Mouse (Mus musculus): ENCODE measurements around the gene Ckmt2. TPM values are rescaled to one million over a fixed set of nuclear protein-coding genes. Genes with fewer than 3 reads are reported as not detected.

Gene Ckmt2
- polyA plus RNA-seq, 1 experiment from 2014 or later: 1.8 TPM

DNA sequence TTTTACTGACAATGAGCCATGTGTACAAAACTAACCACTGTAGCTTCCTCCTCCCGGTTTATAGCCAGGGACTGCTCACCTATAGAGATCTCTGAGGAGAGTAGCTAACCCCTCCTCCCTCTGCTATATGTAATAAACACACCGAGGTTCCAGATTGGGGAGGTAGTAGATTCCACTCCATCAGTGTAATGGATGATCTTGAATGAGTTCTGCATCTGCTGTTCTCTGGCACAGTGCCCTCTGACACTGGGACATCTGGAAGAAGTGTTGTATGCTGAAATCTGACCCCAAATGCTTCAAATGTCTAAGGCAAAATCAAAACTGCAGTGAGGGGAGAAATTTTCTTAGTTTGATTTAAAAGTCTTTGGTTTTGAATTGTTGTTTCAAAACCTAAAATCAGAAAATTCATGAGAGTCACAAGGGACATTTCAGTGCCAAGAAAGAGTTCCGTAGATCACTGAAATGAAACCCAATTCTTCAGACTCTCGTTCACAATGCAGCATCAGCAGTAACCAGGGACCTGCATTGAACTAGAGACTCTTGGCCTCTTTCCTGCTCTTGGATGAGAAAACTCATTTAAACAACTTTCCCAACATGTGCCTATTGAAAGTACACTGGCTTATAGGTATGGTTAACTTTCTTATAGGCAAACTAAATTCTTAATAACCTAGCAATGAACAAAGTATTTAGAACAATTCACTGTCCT, 51.7 kb downstream of the Ckmt2 start:
- 0 out of 2 replicates have a peak, but pooled peaks cover 3% of the 10 kb centered on the region for H3K4me1 ChIP-seq (replicated peaks; ENCODE audit: control insufficient read depth, insufficient read depth, low read length)
- no peaks in the 10 kb centered on the region for H3K27me3 ChIP-seq (ENCODE audit: control insufficient read depth, insufficient read depth, low read depth, low read length)
- H3K36me3 ChIP-seq (ENCODE audit: control insufficient read depth, insufficient read depth, low read length): no peaks in the 10 kb centered on the region
- no peak overlapping the region for H3K4me3 ChIP-seq (ENCODE audit: low read length)
- H3K9ac ChIP-seq (ENCODE audit: low read length): no peak overlapping the region
- no peak overlapping the region for H3K27ac ChIP-seq (ENCODE audit: low read length)
- H3K9me3 ChIP-seq (ENCODE audit: control insufficient read depth, low read length): no peaks in the 10 kb centered on the region
- WGBS: 46% methylated on average over 4 of the region's 4 CpGs
- H3K4me2 ChIP-seq (ENCODE audit: low read depth, low read length): no peak overlapping the region
- ATAC-seq (ENCODE audit: low read depth): no peak

GRCm38 (mm10) chr13:91823735-91824134, 53.0 kb downstream of the Ckmt2 start:
- no peak for ATAC-seq (ENCODE audit: low read depth)
- no peaks in the 10 kb centered on the region for H3K27me3 ChIP-seq (ENCODE audit: control insufficient read depth, insufficient read depth, low read depth, low read length)
- 71% methylated on average over 6 of the region's 6 CpGs for WGBS
- H3K9ac ChIP-seq (ENCODE audit: low read length): no peak overlapping the region
- no peaks in the 10 kb centered on the region for H3K9me3 ChIP-seq (ENCODE audit: control insufficient read depth, low read length)
- 0 out of 2 replicates have a peak, but pooled peaks cover 3% of the 10 kb centered on the region for H3K4me1 ChIP-seq (replicated peaks; ENCODE audit: control insufficient read depth, insufficient read depth, low read length)
- H3K36me3 ChIP-seq (ENCODE audit: control insufficient read depth, insufficient read depth, low read length): no peaks in the 10 kb centered on the region
- H3K4me2 ChIP-seq (ENCODE audit: low read depth, low read length): no peak overlapping the region
- H3K4me3 ChIP-seq (ENCODE audit: low read length): no peak overlapping the region
- no peak overlapping the region for H3K27ac ChIP-seq (ENCODE audit: low read length)

- ATAC-seq (ENCODE audit: low read depth): no peak
- Histone ChIP-seq H3K27ac (ENCODE audit: low read length) (no peak overlapping the region), H3K9ac (ENCODE audit: low read length) (no peak overlapping the region), H3K4me3 (ENCODE audit: low read length) (no peak overlapping the region), H3K27me3 (ENCODE audit: control insufficient read depth, insufficient read depth, low read depth, low read length) (no peaks in the 10 kb centered on the region), H3K4me1 (replicated peaks; ENCODE audit: control insufficient read depth, insufficient read depth, low read length) (no peaks in the 10 kb centered on the region), H3K9me3 (ENCODE audit: control insufficient read depth, low read length) (no peaks in the 10 kb centered on the region), H3K36me3 (ENCODE audit: control insufficient read depth, insufficient read depth, low read length) (no peaks in the 10 kb centered on the region), H3K4me2 (ENCODE audit: low read depth, low read length) (no peak overlapping the region)
- WGBS: 84% methylated on average over 5 of the region's 5 CpGs
These were observed 62.0 kb downstream of the Ckmt2 start for GRCm38 (mm10) chr13:91814670-91815069.

DNA sequence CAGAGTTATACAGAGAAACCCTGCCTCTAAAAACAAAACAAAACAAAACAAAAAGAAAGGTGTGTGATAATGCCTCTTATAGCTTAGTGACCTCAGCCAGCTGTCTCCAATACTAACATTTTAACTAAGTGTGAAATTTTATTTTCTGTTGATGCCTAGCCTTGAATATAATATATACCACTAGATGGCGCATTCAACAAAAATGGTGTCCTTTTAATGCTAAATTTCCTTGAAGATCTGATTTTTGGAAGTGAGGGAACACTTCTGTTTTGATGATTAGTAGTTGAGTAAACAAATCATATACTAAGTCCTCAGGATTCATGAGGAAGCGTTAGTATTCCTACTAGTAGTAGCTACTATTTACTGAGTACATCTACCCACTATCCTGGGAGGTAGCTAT, 67.2 kb downstream of the Ckmt2 start:
- Histone ChIP-seq H3K36me3 (ENCODE audit: control insufficient read depth, insufficient read depth, low read length) (peaks cover 10% of the 10 kb centered on the region), H3K4me3 (ENCODE audit: low read length) (no peak overlapping the region), H3K4me1 (replicated peaks; ENCODE audit: control insufficient read depth, insufficient read depth, low read length) (peaks cover 9% of the 10 kb centered on the region), H3K9me3 (ENCODE audit: control insufficient read depth, low read length) (no peaks in the 10 kb centered on the region), H3K27me3 (ENCODE audit: control insufficient read depth, insufficient read depth, low read depth, low read length) (no peaks in the 10 kb centered on the region), H3K27ac (ENCODE audit: low read length) (no peak overlapping the region), H3K4me2 (ENCODE audit: low read depth, low read length) (no peak overlapping the region), H3K9ac (ENCODE audit: low read length) (no peak overlapping the region)
- WGBS: 35% methylated on average over 2 of the region's 2 CpGs
- no peak for ATAC-seq (ENCODE audit: low read depth)

GRCm38 (mm10) chr13:91807874-91808575, 68.7 kb downstream of the Ckmt2 start:
- H3K36me3 ChIP-seq (ENCODE audit: control insufficient read depth, insufficient read depth, low read length): peaks cover 13% of the 10 kb centered on the region
- H3K4me2 ChIP-seq (ENCODE audit: low read depth, low read length): peak overlapping the region; percentile 80
- H3K9me3 ChIP-seq (ENCODE audit: control insufficient read depth, low read length): no peaks in the 10 kb centered on the region
- no peaks in the 10 kb centered on the region for H3K27me3 ChIP-seq (ENCODE audit: control insufficient read depth, insufficient read depth, low read depth, low read length)
- peaks cover 9% of the 10 kb centered on the region for H3K4me1 ChIP-seq (replicated peaks; ENCODE audit: control insufficient read depth, insufficient read depth, low read length)
- 10% methylated on average over 20 of the region's 20 CpGs for WGBS
- peak overlapping the region; percentile 98 for H3K9ac ChIP-seq (ENCODE audit: low read length)
- H3K27ac ChIP-seq (ENCODE audit: low read length): peak overlapping the region; percentile 94
- H3K4me3 ChIP-seq (ENCODE audit: low read length): peak overlapping the region; percentile 94
- ATAC-seq (ENCODE audit: low read depth): no peak

GRCm38 (mm10) chr13:91807155-91807839, 69.4 kb downstream of the Ckmt2 start, which contains the start of gene Zcchc9:
Zcchc9 (minus strand) TSS chr13:91807705.
- ATAC-seq (ENCODE audit: low read depth): peak; percentile 99
- Histone ChIP-seq H3K4me1 (replicated peaks; ENCODE audit: control insufficient read depth, insufficient read depth, low read length) (peaks cover 9% of the 10 kb centered on the region), H3K27ac (ENCODE audit: low read length) (peak within 1 kb of the TSS; percentile 94), H3K27me3 (ENCODE audit: control insufficient read depth, insufficient read depth, low read depth, low read length) (no peaks in the 10 kb centered on the region), H3K4me3 (ENCODE audit: low read length) (peak within 1 kb of the TSS; percentile 94), H3K9me3 (ENCODE audit: control insufficient read depth, low read length) (no peaks in the 10 kb centered on the region), H3K9ac (ENCODE audit: low read length) (peak within 1 kb of the TSS; percentile 98), H3K4me2 (ENCODE audit: low read depth, low read length) (peak within 1 kb of the TSS; percentile 80), H3K36me3 (ENCODE audit: control insufficient read depth, insufficient read depth, low read length) (peaks cover 13% of the 10 kb centered on the region)
- WGBS: under 1% methylated on average over 50 of the region's 50 CpGs

Other genes starting within 250 kb of the Ckmt2 start
- gene Acot12, start 135.4 kb downstream of the Ckmt2 start, polyA plus RNA-seq (2015; fragmentation: Nextera tagmentation; extraction: Ambion mirVana): not detected in 2 replicates
- 33.1 and 34.1 TPM in 2 replicates for gene Zcchc9, start 69.2 kb downstream of the Ckmt2 start, polyA plus RNA-seq (2015; fragmentation: Nextera tagmentation; extraction: Ambion mirVana)